Mouse (Mus musculus): Measurements from ENCODE around the gene Cox8b. TPM values are rescaled to one million over a fixed set of nuclear protein-coding genes. Genes with fewer than 3 reads are reported as not detected.

The Cox8b gene
- polyA plus RNA-seq, 1 experiment from 2014 or later = 0.53 TPM

- WGBS = under 1% methylated on average over 58 of the region's 59 CpGs
- peak within 1 kb of the TSS; percentile 81 for H3K27ac ChIP-seq (ENCODE audit: low read depth, low read length)
- H3K9me3 ChIP-seq (ENCODE audit: control insufficient read depth) = no peaks in the 10 kb centered on the region
- H3K4me1 ChIP-seq (replicated peaks; ENCODE audit: control insufficient read depth, insufficient read depth, low read length) = peaks cover 2% of the 10 kb centered on the region; the same call in 1 of the 2 replicates
- peaks cover 28% of the 10 kb centered on the region for H3K36me3 ChIP-seq (ENCODE audit: control insufficient read depth, insufficient read depth)
- H3K4me3 ChIP-seq (ENCODE audit: low read depth, low read length) = peak within 1 kb of the TSS; percentile 86
- H3K4me2 ChIP-seq (replicated peaks; ENCODE audit: low read depth) = peak within 1 kb of the TSS; percentile 87
- ATAC-seq = peak; percentile 95
- peak; percentile 17; the same call in 1 of the 2 replicates for TF ChIP-seq CTCF (IDR thresholded peaks at IDR 0.05; ENCODE audit: low read depth)
- H3K27me3 ChIP-seq (replicated peaks; ENCODE audit: control insufficient read depth, insufficient read depth, low read length) = no peaks in the 10 kb centered on the region
- H3K9ac ChIP-seq (ENCODE audit: low read depth, low read length) = peak within 1 kb of the TSS; percentile 67
Measured at GRCm38 (mm10) chr7:140881696-140882468, 18.4 kb downstream of the Cox8b start, which contains the start of the genes Psmd13 and Sirt3. Gene Psmd13, plus strand, starts transcription at chr7:140881968. Gene Sirt3, minus strand, starts transcription at chr7:140882309.

DNA sequence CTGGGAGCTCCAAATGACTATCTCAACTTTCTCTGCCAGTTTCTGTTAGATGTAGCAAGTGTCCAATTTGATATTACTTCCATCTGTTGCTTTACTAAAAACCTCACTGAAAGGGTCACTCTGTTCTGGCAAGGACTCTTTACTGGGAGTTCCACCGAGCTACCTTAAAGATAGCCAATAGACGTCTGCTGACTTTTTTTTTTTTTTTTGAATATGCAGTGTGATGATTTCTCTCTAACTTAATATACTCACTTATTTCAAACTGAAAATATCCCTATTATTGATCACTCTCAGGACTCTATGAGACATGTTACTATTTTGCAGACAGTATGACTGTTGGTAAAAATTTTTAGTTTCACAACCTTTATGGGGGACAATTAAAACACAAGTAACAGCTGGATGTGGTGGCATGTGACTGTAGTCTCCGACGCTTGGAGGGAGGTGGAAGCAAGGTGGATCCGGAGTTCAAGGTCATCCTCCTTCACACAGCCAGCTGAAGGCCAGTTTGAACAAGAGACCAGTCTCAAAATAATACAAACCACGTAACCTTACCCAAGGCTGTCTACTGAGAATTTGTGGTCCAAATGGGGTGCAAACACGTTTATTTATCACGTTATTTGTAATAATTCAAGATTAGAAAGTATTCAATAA lies 19.3 kb downstream of the Cox8b start:
- no peak for ATAC-seq
- Histone ChIP-seq H3K4me1 (replicated peaks; ENCODE audit: control insufficient read depth, insufficient read depth, low read length) (peaks cover 2% of the 10 kb centered on the region; the same call in 1 of the 2 replicates), H3K9ac (ENCODE audit: low read depth, low read length) (peak overlapping the region; percentile 67), H3K4me3 (ENCODE audit: low read depth, low read length) (peak overlapping the region; percentile 86), H3K27me3 (replicated peaks; ENCODE audit: control insufficient read depth, insufficient read depth, low read length) (no peaks in the 10 kb centered on the region), H3K4me2 (replicated peaks; ENCODE audit: low read depth) (peak overlapping the region; percentile 87), H3K9me3 (ENCODE audit: control insufficient read depth) (no peaks in the 10 kb centered on the region), H3K36me3 (ENCODE audit: control insufficient read depth, insufficient read depth) (peaks cover 28% of the 10 kb centered on the region), H3K27ac (ENCODE audit: low read depth, low read length) (peak overlapping the region; percentile 81; the same call in 1 of the 2 replicates)
- TF ChIP-seq CTCF (IDR thresholded peaks at IDR 0.05; ENCODE audit: low read depth) = no peak
- WGBS = 7% methylated on average over 8 of the region's 8 CpGs

DNA sequence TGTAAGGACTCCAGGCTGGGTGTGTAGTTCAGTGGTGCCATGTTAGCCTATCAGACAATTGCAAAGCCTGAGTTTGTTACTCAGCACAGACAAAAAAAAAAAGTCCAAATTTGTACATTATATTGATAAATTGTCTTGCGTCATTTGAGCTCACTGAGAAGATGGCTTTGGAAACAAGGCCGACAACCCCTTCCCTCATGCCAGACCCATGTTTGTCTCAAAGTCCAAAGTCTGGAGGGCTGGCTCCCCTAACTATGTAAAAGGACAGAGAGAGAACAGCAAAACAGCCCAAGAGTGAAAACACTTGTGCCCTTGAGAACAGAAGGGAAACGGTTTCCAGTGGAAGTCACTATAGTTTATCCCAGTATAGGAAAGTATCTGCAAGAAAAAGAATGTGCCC lies 19.8 kb downstream of the Cox8b start:
- no peak for ATAC-seq
- Histone ChIP-seq H3K9me3 (ENCODE audit: control insufficient read depth) (no peaks in the 10 kb centered on the region), H3K36me3 (ENCODE audit: control insufficient read depth, insufficient read depth) (peaks cover 30% of the 10 kb centered on the region), H3K27me3 (replicated peaks; ENCODE audit: control insufficient read depth, insufficient read depth, low read length) (no peaks in the 10 kb centered on the region), H3K27ac (ENCODE audit: low read depth, low read length) (no peak overlapping the region), H3K9ac (ENCODE audit: low read depth, low read length) (no peak overlapping the region), H3K4me3 (ENCODE audit: low read depth, low read length) (no peak overlapping the region), H3K4me2 (replicated peaks; ENCODE audit: low read depth) (peak overlapping the region; percentile 87; the same call in 1 of the 2 replicates), H3K4me1 (replicated peaks; ENCODE audit: control insufficient read depth, insufficient read depth, low read length) (peaks cover 2% of the 10 kb centered on the region; the same call in 1 of the 2 replicates)
- WGBS = 40% methylated on average over 3 of the region's 3 CpGs
- no peak for TF ChIP-seq CTCF (IDR thresholded peaks at IDR 0.05; ENCODE audit: low read depth)

DNA sequence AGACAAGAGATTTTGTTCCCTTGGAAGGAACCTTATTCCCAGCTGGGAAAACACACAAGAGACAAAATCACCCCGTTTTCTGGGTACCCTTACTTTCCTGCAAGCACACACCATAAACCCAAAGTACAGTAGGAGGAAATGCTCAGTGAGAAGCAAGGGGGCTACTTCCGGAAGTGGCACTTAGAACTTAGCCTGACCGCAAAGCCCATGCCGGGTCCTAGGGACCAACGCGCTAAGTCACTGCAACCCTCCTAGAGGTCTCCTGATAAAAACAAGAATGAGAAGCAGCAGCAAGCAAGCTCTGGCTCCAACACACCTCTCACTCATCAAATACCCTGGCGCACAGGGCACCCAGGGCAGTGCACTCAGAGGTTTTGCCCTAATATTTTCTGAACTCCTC lies 20.9 kb downstream of the Cox8b start:
- Histone ChIP-seq H3K4me1 (replicated peaks; ENCODE audit: control insufficient read depth, insufficient read depth, low read length) (peaks cover 2% of the 10 kb centered on the region; the same call in 1 of the 2 replicates), H3K4me2 (replicated peaks; ENCODE audit: low read depth) (0 out of 2 replicates have a peak overlapping the region, but pooled peaks have one; percentile 17), H3K9me3 (ENCODE audit: control insufficient read depth) (no peaks in the 10 kb centered on the region), H3K4me3 (ENCODE audit: low read depth, low read length) (no peak overlapping the region), H3K36me3 (ENCODE audit: control insufficient read depth, insufficient read depth) (peaks cover 32% of the 10 kb centered on the region), H3K27ac (ENCODE audit: low read depth, low read length) (no peak overlapping the region), H3K27me3 (replicated peaks; ENCODE audit: control insufficient read depth, insufficient read depth, low read length) (no peaks in the 10 kb centered on the region), H3K9ac (ENCODE audit: low read depth, low read length) (no peak overlapping the region)
- TF ChIP-seq CTCF (IDR thresholded peaks at IDR 0.05; ENCODE audit: low read depth) = no peak
- no peak for ATAC-seq
- WGBS = 87% methylated on average over 7 of the region's 7 CpGs

GRCm38 (mm10) chr7:140877364-140877763 lies 22.9 kb downstream of the Cox8b start:
- peaks cover 42% of the 10 kb centered on the region for H3K36me3 ChIP-seq (ENCODE audit: control insufficient read depth, insufficient read depth)
- no peak overlapping the region for H3K4me2 ChIP-seq (replicated peaks; ENCODE audit: low read depth)
- no peak for TF ChIP-seq CTCF (IDR thresholded peaks at IDR 0.05; ENCODE audit: low read depth)
- H3K4me3 ChIP-seq (ENCODE audit: low read depth, low read length) = no peak overlapping the region
- no peak overlapping the region for H3K9ac ChIP-seq (ENCODE audit: low read depth, low read length)
- no peak for ATAC-seq
- H3K4me1 ChIP-seq (replicated peaks; ENCODE audit: control insufficient read depth, insufficient read depth, low read length) = peaks cover 2% of the 10 kb centered on the region; the same call in 1 of the 2 replicates
- WGBS = 81% methylated on average over 6 of the region's 6 CpGs
- no peak overlapping the region for H3K27ac ChIP-seq (ENCODE audit: low read depth, low read length)
- H3K9me3 ChIP-seq (ENCODE audit: control insufficient read depth) = no peaks in the 10 kb centered on the region
- H3K27me3 ChIP-seq (replicated peaks; ENCODE audit: control insufficient read depth, insufficient read depth, low read length) = no peaks in the 10 kb centered on the region

DNA sequence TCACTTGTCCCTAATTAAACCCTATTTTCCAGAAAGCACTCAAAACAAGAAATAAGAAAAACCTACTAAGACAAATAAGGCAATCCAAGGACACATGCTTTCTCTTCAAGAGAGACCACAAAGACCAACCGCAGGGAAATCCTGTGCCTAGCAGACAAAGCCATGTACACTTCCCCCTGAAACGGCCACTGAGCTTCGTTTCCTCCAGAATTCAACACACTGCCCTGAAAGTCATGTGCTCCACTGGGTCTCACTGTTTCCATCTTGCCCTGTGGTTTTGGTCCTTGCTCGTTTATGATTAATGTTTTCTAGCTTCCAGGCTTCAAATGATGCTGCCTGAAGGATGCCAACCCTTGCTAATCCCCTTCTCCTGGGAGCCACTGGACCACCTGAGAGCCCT lies 26.0 kb downstream of the Cox8b start:
- no peak overlapping the region for H3K4me3 ChIP-seq (ENCODE audit: low read depth, low read length)
- no peak for TF ChIP-seq CTCF (IDR thresholded peaks at IDR 0.05; ENCODE audit: low read depth)
- H3K9ac ChIP-seq (ENCODE audit: low read depth, low read length) = no peak overlapping the region
- 93% methylated on average over 4 of the region's 4 CpGs for WGBS
- ATAC-seq = no peak
- no peak overlapping the region for H3K4me2 ChIP-seq (replicated peaks; ENCODE audit: low read depth)
- no peaks in the 10 kb centered on the region for H3K9me3 ChIP-seq (ENCODE audit: control insufficient read depth)
- peaks cover 51% of the 10 kb centered on the region for H3K36me3 ChIP-seq (ENCODE audit: control insufficient read depth, insufficient read depth)
- no peak overlapping the region for H3K27ac ChIP-seq (ENCODE audit: low read depth, low read length)
- no peaks in the 10 kb centered on the region for H3K27me3 ChIP-seq (replicated peaks; ENCODE audit: control insufficient read depth, insufficient read depth, low read length)
- H3K4me1 ChIP-seq (replicated peaks; ENCODE audit: control insufficient read depth, insufficient read depth, low read length) = no peaks in the 10 kb centered on the region

All from intestine, postnatal 0 days (tissue).